26 mouse cellular contexts compared by ENCODE assay signal in the genomic region with DNA sequence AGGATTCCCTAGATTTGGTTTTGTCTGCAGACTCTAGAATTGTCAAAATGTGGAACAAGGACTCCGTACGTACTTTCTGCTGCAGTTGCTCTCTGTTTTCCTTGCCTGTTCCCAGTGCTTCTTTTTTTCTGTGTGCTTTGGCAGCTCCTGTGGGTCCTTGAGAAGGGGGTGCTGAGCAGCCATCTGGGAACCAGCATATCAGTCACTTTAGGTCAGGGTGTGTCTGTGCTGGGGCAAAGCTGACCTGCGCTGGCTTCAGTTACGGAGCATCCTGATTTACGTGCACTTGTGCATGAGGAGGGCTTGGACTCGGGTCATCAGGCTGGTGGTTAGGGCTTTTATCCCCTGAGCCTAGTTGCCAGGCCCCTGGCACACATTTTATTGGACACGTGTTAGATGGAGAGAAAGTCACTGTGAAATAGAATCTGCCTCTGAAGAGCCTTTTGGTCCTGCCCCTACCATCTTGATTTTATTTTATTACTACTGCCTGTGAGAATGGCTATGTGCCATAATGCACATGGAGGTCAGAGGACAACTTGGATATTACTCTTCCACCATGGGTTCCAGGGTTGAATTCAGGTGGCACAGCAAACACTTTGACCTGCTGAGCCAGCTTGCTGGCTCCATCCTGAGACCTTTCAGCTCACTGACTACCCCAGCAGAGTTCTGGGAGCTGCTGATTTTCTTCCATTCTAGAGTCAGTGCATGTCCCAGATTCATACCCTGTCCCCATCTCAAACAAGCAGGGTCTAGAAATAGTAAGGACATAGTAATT. TPM values are rescaled to one million over a fixed set of nuclear protein-coding genes. Genes with fewer than 3 reads are reported as not detected.
DNase-seq lines count a peak whose midpoint lies in the region; ATAC-seq and TF ChIP-seq lines count a peak whose summit lies in the region.
"Had no signal": no experiment of that assay in that cellular context is flagged by ENCODE, and none has a peak within 500 bp of the region (broad histone marks: within the 10 kb centered on the region; RNA-seq: fewer than 3 reads in every experiment).

No protein-coding gene starts in this region.

- H3K79me2 ChIP-seq in heart, adult 2 months (replicated peaks; ENCODE audit: control insufficient read depth, insufficient read depth, low read length): no peaks in the 10 kb centered on the region

- TF ChIP-seq CTCF in heart, adult 2 months (IDR thresholded peaks at IDR 0.05): no peak

- no peak for TF ChIP-seq EP300 in heart, adult 2 months (IDR thresholded peaks at IDR 0.05; ENCODE audit: insufficient read depth, low read depth, low read length)

- no peak overlapping the region for H3K9ac ChIP-seq in heart, adult 2 months (ENCODE audit: low read depth, low read length)
- no peak overlapping the region for H3K9ac ChIP-seq in kidney, embryonic 15.5 days
- H3K9ac ChIP-seq: embryonic facial prominence, embryonic 12.5 days; heart, embryonic 13.5 days; hindbrain, embryonic 12.5 days; limb, embryonic 12.5 days; liver, postnatal 0 days; neural tube, embryonic 15.5 days had no signal

- H3K27me3 ChIP-seq in heart, adult 2 months (ENCODE audit: control insufficient read depth, insufficient read depth, low read length): no peaks in the 10 kb centered on the region
- H3K27me3 ChIP-seq in kidney, embryonic 15.5 days: no peaks in the 10 kb centered on the region
- H3K27me3 ChIP-seq: embryonic facial prominence, embryonic 12.5 days; heart, embryonic 13.5 days; hindbrain, embryonic 12.5 days; limb, embryonic 12.5 days; neural tube, embryonic 15.5 days had no signal

- peak; percentile 88 for DNase-seq in heart, adult 11 months
- DNase-seq in heart, adult 2 months: no peak
- peak; percentile 31 to 65 for DNase-seq in kidney, postnatal 25 days
- DNase-seq in adrenal gland, postnatal 14 days: peak; percentile 38
- peak; percentile 49 to 52 for DNase-seq in kidney, postnatal 36 days
- DNase-seq in layer of hippocampus, adult 11-12 months (ENCODE audit: low spot score): no peak
- DNase-seq: cerebellum, adult 2 months; heart, adult 18-20 months; heart, postnatal 14 days; liver, postnatal 0 days; retina, postnatal 1 day; right cerebral cortex, postnatal 25 days; spleen, adult 18-20 months; thymus, postnatal 25 days had no signal

- no peak overlapping the region for H3K4me3 ChIP-seq in heart, adult 2 months
- no peak overlapping the region for H3K4me3 ChIP-seq in kidney, embryonic 15.5 days (replicated peaks)
- H3K4me3 ChIP-seq: embryonic facial prominence, embryonic 12.5 days; heart, embryonic 13.5 days; hindbrain, embryonic 12.5 days; limb, embryonic 12.5 days; neural tube, embryonic 15.5 days had no signal

- no peak for ATAC-seq in kidney, embryonic 15.5 days (replicated peaks; ENCODE audit: low FRiP score)
- ATAC-seq: intestine, postnatal 0 days; liver, postnatal 0 days; lung, postnatal 0 days had no signal

- H3K9me3 ChIP-seq in kidney, embryonic 15.5 days (replicated peaks): no peaks in the 10 kb centered on the region
- H3K9me3 ChIP-seq: embryonic facial prominence, embryonic 12.5 days; heart, embryonic 13.5 days; hindbrain, embryonic 12.5 days; limb, embryonic 12.5 days; neural tube, embryonic 15.5 days had no signal

- TF ChIP-seq POLR2A in heart, adult 2 months (IDR thresholded peaks at IDR 0.05; ENCODE audit: insufficient read depth, low read depth, low read length): no peak

- intact Hi-C loops in heart, adult 2 months (cut with DNase I): loop anchor here (5.0 kb wide), 3 partner anchors 73 to 428 kb away; no protein-coding TSS in a partner anchor

- H3K36me3 ChIP-seq in heart, adult 2 months (ENCODE audit: control insufficient read depth, insufficient read depth, low read length): no peaks in the 10 kb centered on the region
- H3K36me3 ChIP-seq in kidney, embryonic 15.5 days: peaks cover 72% of the 10 kb centered on the region

- H3K27ac ChIP-seq in heart, adult 2 months: no peak overlapping the region
- no peak overlapping the region for H3K27ac ChIP-seq in kidney, embryonic 15.5 days
- H3K27ac ChIP-seq: embryonic facial prominence, embryonic 12.5 days; heart, embryonic 13.5 days; hindbrain, embryonic 12.5 days; limb, embryonic 12.5 days; macrophage; neural tube, embryonic 15.5 days had no signal

- WGBS in heart, adult 2 months: 87% methylated on average over 7 of the region's 7 CpGs
- WGBS in kidney, embryonic 15.5 days: 67% methylated on average over 7 of the region's 7 CpGs

- no peak overlapping the region for H3K4me2 ChIP-seq in kidney, embryonic 15.5 days
- H3K4me2 ChIP-seq: embryonic facial prominence, embryonic 12.5 days; heart, embryonic 13.5 days; hindbrain, embryonic 12.5 days; limb, embryonic 12.5 days; liver, embryonic 11.5 days; neural tube, embryonic 15.5 days had no signal

- H3K4me1 ChIP-seq in heart, adult 2 months (ENCODE audit: control insufficient read depth, insufficient read depth, low read length): no peaks in the 10 kb centered on the region
- no peaks in the 10 kb centered on the region for H3K4me1 ChIP-seq in kidney, embryonic 15.5 days
- H3K4me1 ChIP-seq: embryonic facial prominence, embryonic 12.5 days; heart, embryonic 13.5 days; hindbrain, embryonic 12.5 days; limb, embryonic 12.5 days; neural tube, embryonic 15.5 days had no signal

RNA-seq across cellular contexts. Expression of gene Nol10, which starts 21.5 kb away (rescaled TPM):
- 1 to 10 TPM; 8.0 to 8.1 TPM for total RNA-seq in heart, adult 2 months (2021)
- 2.7 and 4.3 TPM in 2 replicates for polyA plus RNA-seq in heart, adult 2 months (2012; rRNA removed)
- polyA plus RNA-seq in kidney, embryonic 15.5 days (2015; fragmentation: Nextera tagmentation; extraction: Ambion mirVana): 28.2 and 28.7 TPM in 2 replicates
- 15.2 and 16.9 TPM in 2 replicates for total RNA-seq in adrenal gland, postnatal 14 days (2021)

RNA-seq across cellular contexts. Expression of gene Atp6v1c2, which starts 40.6 kb away (rescaled TPM):
- total RNA-seq in heart, adult 2 months (2021): not detected
- 0.15 and 0.94 TPM in 2 replicates for polyA plus RNA-seq in heart, adult 2 months (2012; rRNA removed)
- polyA plus RNA-seq in kidney, embryonic 15.5 days (2015; fragmentation: Nextera tagmentation; extraction: Ambion mirVana): 2.6 and 2.7 TPM in 2 replicates
- 1.6 and 3.6 TPM in 2 replicates for total RNA-seq in adrenal gland, postnatal 14 days (2021)
- total RNA-seq: gastrocnemius, adult 8-10 months; MEL had no signal
- polyA plus RNA-seq: intestine, postnatal 0 days; macrophage had no signal

Comparison
In these comparisons a context has a peak if more than half of its experiments do, and no peak if none do; other contexts are left out.
1. DNase-seq: peak in heart, adult 11 months (single experiment), kidney, postnatal 25 days (2 of 2), adrenal gland, postnatal 14 days (single experiment) and kidney, postnatal 36 days (2 of 2); none in heart, adult 2 months (0 of 2) and layer of hippocampus, adult 11-12 months (single experiment).